Mouse (Mus musculus) lung, postnatal 0 days (tissue): Measurements from ENCODE around the gene Nmnat3.

Experiments used
- CTCF ChIP-seq: IDR thresholded peaks from 2 replicates; pipeline ENCODE4 v1.5.1; 2016; ENCODE audit warnings: antibody characterized with exemption, mild to moderate bottlenecking
- EP300 ChIP-seq: IDR thresholded peaks from 2 replicates; pipeline ENCODE4 v1.6.1; 2016; ENCODE audit warnings: antibody characterized with exemption, mild to moderate bottlenecking, control low read depth

DNA sequence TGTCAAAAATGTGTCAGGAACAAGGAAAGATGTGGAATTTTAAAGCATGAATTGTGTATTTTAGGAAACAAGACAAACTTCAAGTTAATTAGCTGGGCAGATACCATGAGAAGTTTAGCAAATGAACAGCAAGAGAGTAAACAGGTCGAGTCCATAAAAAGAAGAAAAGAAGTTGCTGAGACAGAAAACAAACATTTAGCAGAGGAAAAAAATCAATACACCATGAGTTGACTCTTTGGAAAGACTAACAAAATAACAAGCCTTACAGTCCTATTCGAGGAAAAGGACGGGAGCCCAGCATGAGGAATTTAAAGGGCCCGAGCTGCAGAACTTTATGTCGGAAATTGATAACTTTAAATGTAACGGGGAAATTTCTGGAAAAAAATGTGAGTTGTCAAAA, 110.0 kb downstream of the Nmnat3 start:
- no peak for TF ChIP-seq CTCF
- no peak for TF ChIP-seq EP300
